In genomic region chr8:94440389-94440788, GRCm38 (mm10) we compare ENCODE assay signal across 15 mouse cellular contexts.
"Had no signal": no experiment of that assay in that cellular context is flagged by ENCODE, and none has a peak within 500 bp of the region (broad histone marks: within the 10 kb centered on the region; RNA-seq: fewer than 3 reads in every experiment).

No protein-coding gene starts in this region.

- H3K9ac ChIP-seq: neural tube, embryonic 12.5 days; neural tube, embryonic 13.5 days; neural tube, embryonic 15.5 days; stomach, embryonic 15.5 days had no signal

- H3K4me3 ChIP-seq: neural tube, embryonic 12.5 days; neural tube, embryonic 13.5 days; neural tube, embryonic 15.5 days; stomach, embryonic 15.5 days had no signal

- H3K4me1 ChIP-seq: neural tube, embryonic 12.5 days; neural tube, embryonic 13.5 days; neural tube, embryonic 15.5 days; stomach, embryonic 15.5 days had no signal

- H3K36me3 ChIP-seq: neural tube, embryonic 12.5 days; neural tube, embryonic 13.5 days; neural tube, embryonic 15.5 days; stomach, embryonic 15.5 days had no signal

- H3K27me3 ChIP-seq: stomach, embryonic 15.5 days had no signal

- DNase-seq: retina, postnatal 1 day; right cerebral cortex, adult 18-20 months; right cerebral cortex, postnatal 14 days; right cerebral cortex, postnatal 25 days; right cerebral cortex, postnatal 4 days; spleen, adult 18-20 months; thymus, adult 18-20 months; thymus, adult 2 months; thymus, postnatal 14 days; thymus, postnatal 36 days had no signal

- H3K9me3 ChIP-seq: neural tube, embryonic 12.5 days; neural tube, embryonic 13.5 days; neural tube, embryonic 15.5 days; stomach, embryonic 15.5 days had no signal

- H3K27ac ChIP-seq: neural tube, embryonic 12.5 days; neural tube, embryonic 13.5 days; neural tube, embryonic 15.5 days; stomach, embryonic 15.5 days; stomach, postnatal 0 days had no signal

- H3K4me2 ChIP-seq: neural tube, embryonic 12.5 days; neural tube, embryonic 13.5 days; neural tube, embryonic 15.5 days; stomach, embryonic 15.5 days had no signal
